Mouse (Mus musculus): ENCODE measurements at regions not wholly inside any gene's neighbourhood (a gene's known extent, or its start where the extent isn't known, plus 50 kb on each side); places are given as distances from the start of the nearest gene placed in this dataset.

DNA sequence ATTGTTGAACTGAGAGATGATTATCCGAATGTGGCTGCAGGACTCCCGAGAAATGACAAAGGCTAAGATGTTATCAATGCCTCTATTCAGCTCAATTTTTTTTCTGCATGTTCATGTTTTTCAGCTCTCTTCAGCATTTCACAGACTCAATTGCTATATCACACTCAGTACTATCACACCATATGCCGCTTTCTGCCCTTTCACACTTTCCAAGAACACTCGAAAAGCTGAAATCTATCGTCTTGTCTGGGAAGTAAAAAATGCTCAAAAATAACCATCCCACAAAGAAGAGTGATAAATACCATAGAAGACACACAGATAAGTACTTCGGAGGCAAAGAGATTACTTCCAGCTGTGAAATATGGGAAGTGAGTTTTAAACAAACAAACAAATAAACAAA, 6398.9 kb upstream of the Gm7489 start:
- ATAC-seq (peak; percentile 58), DNase-seq (peak; percentile 45)
- WGBS, result 77% methylated on average over 6 of the region's 6 CpGs
- no peaks in the 10 kb centered on the region for H3K27me3 ChIP-seq (ENCODE audit: insufficient read depth, low read length)
- no peak overlapping the region for H3K27ac ChIP-seq (ENCODE audit: low read depth, low read length)
- no peaks in the 10 kb centered on the region for H3K4me1 ChIP-seq (ENCODE audit: insufficient read depth)
- no peak overlapping the region for H3K4me3 ChIP-seq (ENCODE audit: low read depth, low read length)
- H3K36me3 ChIP-seq (ENCODE audit: insufficient read depth), result no peaks in the 10 kb centered on the region
- no peak for TF ChIP-seq CTCF (IDR thresholded peaks at IDR 0.05; ENCODE audit: low read depth)
- H3K9ac ChIP-seq, result no peak overlapping the region
- H3K9me3 ChIP-seq (ENCODE audit: low read length), result no peaks in the 10 kb centered on the region
- H3K4me2 ChIP-seq (ENCODE audit: low read depth), result no peak overlapping the region

GRCm38 (mm10) chr15:47521919-47522318, 6362.8 kb upstream of the Gm7489 start:
- Histone ChIP-seq H3K9ac (no peak overlapping the region), H3K4me3 (ENCODE audit: low read depth, low read length) (no peak overlapping the region), H3K27ac (ENCODE audit: low read depth, low read length) (no peak overlapping the region), H3K4me2 (ENCODE audit: low read depth) (no peak overlapping the region), H3K27me3 (ENCODE audit: insufficient read depth, low read length) (no peaks in the 10 kb centered on the region), H3K4me1 (ENCODE audit: insufficient read depth) (no peaks in the 10 kb centered on the region), H3K9me3 (ENCODE audit: low read length) (no peaks in the 10 kb centered on the region), H3K36me3 (ENCODE audit: insufficient read depth) (no peaks in the 10 kb centered on the region)
- DNase-seq (no peak), ATAC-seq (no peak)
- no peak for TF ChIP-seq CTCF (IDR thresholded peaks at IDR 0.05; ENCODE audit: low read depth)
- 90% methylated on average over 4 of the region's 4 CpGs for WGBS

All from forebrain, postnatal 0 days (tissue).